Mouse (Mus musculus): ENCODE results near the gene 2010111I01Rik. TPM values are rescaled to one million over a fixed set of nuclear protein-coding genes. Genes with fewer than 3 reads are reported as not detected.
A peak's percentile ranks its signal among the peaks of the same experiment; 100 is the strongest.

The 2010111I01Rik gene
- total RNA-seq, 2 experiments from 2014 or later = 89.8 to 91.4 TPM

DNA sequence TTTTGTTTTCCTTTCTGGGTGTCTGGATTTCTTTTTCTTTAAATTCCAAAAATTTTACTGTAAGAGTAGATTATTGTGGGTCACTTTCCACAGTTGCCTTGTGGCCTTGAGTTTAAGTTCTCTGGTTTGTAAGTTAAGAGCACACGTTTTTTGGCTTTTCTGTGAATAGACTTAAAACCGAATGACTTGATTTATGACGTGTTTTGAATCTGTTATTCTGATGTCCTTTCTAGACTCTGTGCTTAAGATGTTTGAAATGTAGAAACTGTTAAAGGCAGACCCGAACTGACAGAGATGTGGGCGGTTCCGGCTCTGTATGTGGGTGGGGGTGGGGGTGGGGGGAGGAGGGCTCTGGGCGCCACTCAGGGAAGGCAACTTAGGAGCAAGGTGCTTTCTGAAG is 282.3 kb downstream of the 2010111I01Rik start:
- no peak for TF ChIP-seq CTCF (conservative IDR thresholded peaks at IDR 0.05)
- Histone ChIP-seq H3K4me3 (no peak overlapping the region; the same call in 1 of the 2 replicates), H3K27ac (peak overlapping the region; percentile 59; the same call in 1 of the 2 replicates)
- DNase-seq (ENCODE audit: low spot score in 2 of 2) = no peak

DNA sequence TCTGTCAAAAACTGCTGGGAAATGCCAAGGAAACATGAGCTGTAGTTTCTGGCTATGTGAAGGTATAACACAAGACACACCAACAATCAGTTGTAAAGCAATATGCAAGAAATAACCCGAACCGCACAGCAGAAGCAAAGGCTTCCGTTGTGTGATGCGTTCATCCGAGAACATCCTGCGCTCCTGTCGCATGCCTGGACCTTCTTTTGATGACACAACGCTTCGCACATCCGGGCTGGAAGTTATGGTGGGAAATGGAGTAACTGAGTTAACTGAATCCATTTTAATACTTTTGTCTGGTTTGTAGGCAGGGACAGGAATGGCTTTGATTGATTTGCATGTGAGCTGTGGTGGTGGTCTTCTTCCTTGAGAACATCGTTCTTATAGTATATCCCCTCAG is 282.9 kb downstream of the 2010111I01Rik start:
- DNase-seq (ENCODE audit: low spot score in 2 of 2) = no peak
- no peak overlapping the region for H3K4me3 ChIP-seq
- no peak for TF ChIP-seq CTCF (conservative IDR thresholded peaks at IDR 0.05)
- H3K27ac ChIP-seq = peak overlapping the region; percentile 12; the same call in 1 of the 2 replicates

DNA sequence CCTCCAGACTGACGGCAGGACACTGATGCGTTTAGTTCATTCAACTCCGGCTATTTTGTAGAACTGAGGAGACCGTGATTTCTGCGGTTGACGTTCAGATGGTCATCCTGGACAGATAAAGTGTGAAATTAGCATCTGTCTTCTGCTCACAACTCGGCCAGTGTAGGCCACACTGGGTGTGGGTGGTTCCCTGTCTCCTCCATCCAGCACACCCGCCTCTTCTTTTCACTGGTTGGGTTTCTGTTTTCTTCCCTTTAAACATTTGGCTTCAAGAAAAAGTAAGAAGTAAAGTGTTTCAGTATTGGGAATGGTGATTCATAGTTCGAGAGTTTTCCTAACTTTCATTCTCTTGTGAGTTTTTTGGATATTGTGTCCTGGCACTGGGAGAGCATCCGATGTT is 283.6 kb downstream of the 2010111I01Rik start:
- H3K27ac ChIP-seq = peak overlapping the region; percentile 12; the same call in 1 of the 2 replicates
- no peak for DNase-seq (ENCODE audit: low spot score in 2 of 2)
- H3K4me3 ChIP-seq = no peak overlapping the region
- TF ChIP-seq CTCF (conservative IDR thresholded peaks at IDR 0.05) = no peak

DNA sequence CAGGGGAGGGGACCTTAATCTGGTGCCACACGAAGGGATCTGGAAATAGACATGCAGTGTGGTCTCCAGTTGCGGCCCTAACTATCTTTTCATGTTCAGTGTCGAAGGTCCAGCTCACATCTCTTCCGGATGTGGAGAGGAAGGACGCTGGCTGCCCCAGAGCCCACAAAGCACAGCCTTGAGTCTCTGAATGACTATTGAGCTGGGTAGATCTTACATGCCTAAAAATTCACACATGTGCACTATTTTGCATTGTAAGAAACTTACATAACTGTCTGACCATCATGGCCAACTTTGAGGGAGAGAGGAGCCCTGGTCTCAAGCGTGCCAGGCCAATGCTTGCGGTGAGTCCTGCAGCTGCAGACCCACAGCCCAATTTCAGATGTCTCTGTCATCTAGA is 284.5 kb downstream of the 2010111I01Rik start:
- peak overlapping the region; percentile 75; the same call in 1 of the 2 replicates for H3K27ac ChIP-seq
- no peak overlapping the region for H3K4me3 ChIP-seq
- DNase-seq (ENCODE audit: low spot score in 2 of 2) = no peak
- no peak for TF ChIP-seq CTCF (conservative IDR thresholded peaks at IDR 0.05)

DNA sequence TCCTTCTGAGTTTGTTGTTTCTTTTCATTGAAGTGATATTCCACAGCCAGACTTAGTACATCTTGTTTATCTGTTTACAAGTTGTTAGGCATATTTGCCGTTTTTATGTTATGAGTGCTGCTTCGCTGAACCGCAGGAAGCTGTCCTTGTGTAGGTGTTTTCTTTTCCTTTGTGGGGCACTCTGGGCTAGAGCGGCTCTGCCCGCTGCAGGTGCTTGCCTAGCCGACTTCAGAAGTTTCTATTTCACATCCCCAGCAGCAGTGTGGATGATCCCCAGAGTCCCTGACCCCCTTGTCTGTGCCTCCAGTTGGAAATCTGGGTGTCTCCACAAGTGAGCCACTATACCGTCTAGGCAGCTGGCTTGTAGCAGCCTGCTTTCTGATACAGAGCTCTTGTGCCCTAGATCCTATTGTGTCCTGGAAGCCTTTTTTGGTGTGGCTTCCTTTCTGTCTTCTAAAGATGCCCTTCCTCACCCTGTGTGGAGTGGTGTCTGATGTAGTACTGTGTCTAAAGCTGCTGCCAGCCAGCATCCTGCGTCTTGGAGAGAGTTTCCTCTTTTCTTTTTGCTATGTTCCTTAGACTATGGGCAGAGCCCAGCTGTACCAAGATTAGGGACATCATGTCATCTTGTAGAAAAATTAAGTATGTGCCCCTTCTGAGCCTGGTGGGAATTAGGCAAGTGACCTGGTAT is 285.2 kb downstream of the 2010111I01Rik start:
- no peak for DNase-seq (ENCODE audit: low spot score in 2 of 2)
- peak overlapping the region; percentile 75; the same call in 1 of the 2 replicates for H3K27ac ChIP-seq
- no peak for TF ChIP-seq CTCF (conservative IDR thresholded peaks at IDR 0.05)

DNA sequence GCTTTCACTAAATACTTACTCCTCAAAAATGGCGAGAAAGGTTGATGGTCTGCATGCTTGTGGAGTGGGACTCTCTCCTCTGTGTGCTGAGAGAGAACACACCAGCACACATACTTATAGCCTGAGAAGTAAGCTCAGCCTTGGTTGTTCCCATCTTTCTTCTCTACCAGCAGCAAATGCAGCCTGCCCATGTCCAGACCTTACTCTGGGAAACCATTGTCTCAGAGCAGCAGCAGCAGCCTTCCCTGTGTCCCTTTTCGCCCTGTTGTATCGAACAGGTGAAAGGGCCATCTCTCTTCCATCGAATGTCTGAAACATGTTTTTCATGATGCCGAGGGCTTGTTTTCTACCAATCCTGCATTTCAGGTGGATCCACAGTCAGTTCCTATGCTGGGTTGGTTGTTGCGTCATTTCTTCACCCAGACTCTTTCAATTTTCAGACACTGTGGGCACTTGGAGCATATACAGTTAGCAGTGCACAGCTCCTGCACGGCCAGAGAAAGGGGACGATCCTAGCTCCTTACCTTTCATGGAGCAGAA is 285.8 kb downstream of the 2010111I01Rik start:
- Histone ChIP-seq H3K27ac (peak overlapping the region; percentile 75), H3K4me3 (no peak overlapping the region)
- DNase-seq (ENCODE audit: low spot score in 2 of 2) = no peak
- no peak for TF ChIP-seq CTCF (conservative IDR thresholded peaks at IDR 0.05)

More for the DNA sequence above, 285.2 kb downstream of the 2010111I01Rik start:
- no peak overlapping the region for H3K4me3 ChIP-seq

DNA sequence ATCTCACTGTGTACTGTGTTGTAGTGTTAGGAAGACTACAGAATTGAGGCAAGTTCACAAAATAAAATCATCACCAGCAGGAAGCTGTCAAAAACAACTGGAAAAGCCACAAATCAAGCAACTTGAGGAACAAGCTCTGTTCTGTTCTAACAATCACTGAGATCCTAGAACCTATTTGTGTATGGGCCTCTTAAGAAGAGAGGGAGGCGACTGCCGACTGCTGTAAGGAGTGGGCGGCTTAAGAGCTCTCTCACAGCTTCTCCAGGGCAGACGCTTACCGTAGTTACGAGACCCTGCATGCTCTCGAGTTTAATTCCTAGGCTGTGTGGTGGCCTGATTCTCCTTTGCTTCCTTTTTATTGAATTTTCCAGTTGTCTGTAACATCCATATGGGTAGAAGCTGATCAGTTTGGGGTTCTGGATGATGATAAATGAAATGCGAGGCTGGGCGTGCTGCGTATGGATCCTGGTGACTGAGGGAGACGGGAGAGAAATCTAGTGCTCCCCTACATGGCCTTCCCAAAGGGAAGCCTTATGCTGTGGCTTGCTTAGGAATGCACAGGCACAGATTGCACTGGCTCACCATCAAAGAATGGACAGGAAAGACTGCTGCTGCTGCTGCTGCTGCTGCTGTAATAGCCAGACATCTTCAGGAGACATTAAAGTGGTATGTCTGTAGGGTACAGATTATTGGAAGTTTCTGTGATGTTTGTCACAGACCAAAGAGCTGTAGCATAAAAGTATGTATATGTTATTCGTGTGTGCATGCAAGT is 286.6 kb downstream of the 2010111I01Rik start:
- TF ChIP-seq CTCF (conservative IDR thresholded peaks at IDR 0.05) = no peak
- DNase-seq (ENCODE audit: low spot score in 2 of 2) = no peak
- Histone ChIP-seq H3K4me3 (peak overlapping the region; percentile 11; the same call in 1 of the 2 replicates), H3K27ac (peak overlapping the region; percentile 75)

DNA sequence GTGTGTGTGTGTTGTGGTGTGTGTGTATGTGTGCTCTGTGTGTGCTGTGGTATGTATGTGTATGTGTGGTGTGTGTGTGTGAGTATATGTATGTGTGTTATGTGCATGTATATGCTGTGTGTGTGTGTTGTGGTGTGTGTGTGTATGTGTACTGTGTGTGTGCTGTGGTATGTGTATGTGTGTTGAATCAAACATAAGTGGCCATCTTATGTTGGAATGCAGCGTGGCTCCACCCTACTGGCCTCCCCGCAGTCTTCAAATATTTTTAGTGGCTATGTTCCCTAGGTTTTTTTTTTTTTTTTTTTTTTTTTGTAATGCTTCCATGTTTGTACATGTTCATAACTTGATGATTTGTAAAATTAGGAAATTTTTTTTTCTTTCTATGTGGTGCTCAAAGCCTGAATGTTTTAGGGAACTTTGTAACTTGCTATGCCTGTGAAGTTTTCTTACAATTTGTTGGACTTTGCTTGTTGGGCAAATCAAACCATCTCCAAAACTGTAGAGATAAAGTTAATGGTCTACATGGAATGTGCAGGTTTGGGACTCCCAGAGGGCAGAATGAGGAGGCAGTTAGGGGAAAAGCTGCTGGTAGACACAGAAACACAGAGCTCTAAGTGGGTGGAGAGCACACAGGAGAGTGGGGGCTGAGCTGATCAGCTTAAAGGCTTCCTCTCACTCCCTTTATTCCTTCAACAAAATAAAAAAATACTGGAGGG is 287.8 kb downstream of the 2010111I01Rik start:
- DNase-seq (ENCODE audit: low spot score in 2 of 2) = no peak
- TF ChIP-seq CTCF (conservative IDR thresholded peaks at IDR 0.05) = no peak
- H3K4me3 ChIP-seq = no peak overlapping the region; the same call in 1 of the 2 replicates
- peak overlapping the region; percentile 51; the same call in 1 of the 2 replicates for H3K27ac ChIP-seq

DNA sequence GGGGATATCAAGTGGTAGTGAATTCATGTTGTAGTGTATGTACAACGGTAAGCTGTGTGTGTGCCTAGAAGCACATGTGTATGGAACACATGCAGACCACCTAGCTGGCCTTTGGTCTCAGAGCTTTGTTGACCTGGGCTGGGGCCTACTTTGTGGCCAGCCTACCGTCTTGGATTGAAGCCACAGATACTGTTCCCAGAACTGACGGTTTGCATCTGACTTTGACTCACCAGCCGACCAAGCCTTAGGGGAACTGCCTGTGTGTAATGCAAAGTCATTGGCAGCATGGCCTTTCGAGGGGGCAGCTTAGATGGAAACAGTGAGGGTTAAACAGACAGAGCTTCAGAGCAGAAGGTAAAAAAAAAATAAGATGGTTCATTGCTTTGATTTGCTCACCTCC is 288.5 kb downstream of the 2010111I01Rik start:
- no peak for TF ChIP-seq CTCF (conservative IDR thresholded peaks at IDR 0.05)
- Histone ChIP-seq H3K4me3 (no peak overlapping the region; the same call in 1 of the 2 replicates), H3K27ac (peak overlapping the region; percentile 51)
- DNase-seq (ENCODE audit: low spot score in 2 of 2) = no peak

DNA sequence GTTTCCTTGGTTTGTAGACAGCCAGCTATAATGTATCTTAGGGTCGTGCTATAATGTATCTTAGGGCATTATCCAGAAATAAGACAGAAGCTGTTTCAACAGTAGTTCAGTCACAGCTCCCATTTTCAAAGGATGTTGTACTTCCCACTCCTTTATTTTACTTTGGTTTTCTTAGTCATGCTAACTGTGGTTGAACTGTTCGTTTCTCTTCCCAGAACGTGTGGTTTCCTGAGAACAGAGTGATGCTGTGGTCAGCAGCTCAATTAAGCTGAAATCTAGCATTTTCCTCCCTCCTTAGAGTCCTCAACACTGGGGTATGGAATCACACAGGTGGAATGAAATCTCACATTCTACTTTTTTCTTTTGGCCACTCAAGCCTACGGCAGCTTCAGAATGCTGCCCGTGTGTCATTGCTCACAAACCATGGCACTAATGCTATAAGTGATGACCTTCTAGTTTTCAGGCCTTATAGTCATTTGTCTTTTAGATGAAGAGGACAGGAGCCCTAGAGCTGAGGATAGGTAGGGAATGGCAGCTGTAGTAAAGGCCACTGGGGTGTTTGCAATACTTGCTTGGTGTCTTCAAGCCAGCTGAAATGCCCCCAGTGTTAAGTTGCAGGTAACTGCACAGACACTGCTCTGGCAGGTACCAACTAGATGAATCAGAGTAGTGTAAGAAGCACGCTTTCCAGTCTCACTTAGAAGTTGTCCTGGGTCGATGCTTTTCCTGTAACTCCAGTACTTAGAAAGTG is 289.4 kb downstream of the 2010111I01Rik start:
- no peak for TF ChIP-seq CTCF (conservative IDR thresholded peaks at IDR 0.05)
- no peak overlapping the region for H3K27ac ChIP-seq
- no peak overlapping the region for H3K4me3 ChIP-seq
- DNase-seq (ENCODE audit: low spot score in 2 of 2) = no peak

DNA sequence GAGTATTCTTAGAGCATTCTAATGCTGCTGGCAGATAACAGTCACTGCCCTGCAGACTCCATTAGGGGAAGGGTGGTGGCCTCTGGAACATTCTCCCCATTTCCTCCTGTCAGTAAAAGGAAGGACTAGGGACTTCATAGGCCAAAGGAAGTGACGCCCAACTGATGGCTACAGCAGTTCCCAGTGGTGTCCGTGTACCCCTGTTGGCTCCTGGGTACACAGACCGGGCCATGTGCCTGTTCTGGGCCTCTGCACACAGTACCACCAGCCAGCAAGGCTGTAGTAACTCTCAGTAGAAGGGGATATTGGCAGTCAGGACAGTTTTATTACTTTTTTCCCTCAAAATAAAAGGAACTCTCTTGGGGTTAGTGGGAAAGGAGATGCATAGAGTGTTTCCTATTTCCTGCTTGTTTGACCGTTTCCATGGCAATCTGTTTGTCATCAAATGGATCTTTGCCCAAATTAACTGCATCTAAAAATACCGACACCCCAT is 290.9 kb downstream of the 2010111I01Rik start:
- DNase-seq (ENCODE audit: low spot score in 2 of 2) = no peak
- H3K27ac ChIP-seq = peak overlapping the region; percentile 24
- no peak overlapping the region for H3K4me3 ChIP-seq
- no peak for TF ChIP-seq CTCF (conservative IDR thresholded peaks at IDR 0.05)

DNA sequence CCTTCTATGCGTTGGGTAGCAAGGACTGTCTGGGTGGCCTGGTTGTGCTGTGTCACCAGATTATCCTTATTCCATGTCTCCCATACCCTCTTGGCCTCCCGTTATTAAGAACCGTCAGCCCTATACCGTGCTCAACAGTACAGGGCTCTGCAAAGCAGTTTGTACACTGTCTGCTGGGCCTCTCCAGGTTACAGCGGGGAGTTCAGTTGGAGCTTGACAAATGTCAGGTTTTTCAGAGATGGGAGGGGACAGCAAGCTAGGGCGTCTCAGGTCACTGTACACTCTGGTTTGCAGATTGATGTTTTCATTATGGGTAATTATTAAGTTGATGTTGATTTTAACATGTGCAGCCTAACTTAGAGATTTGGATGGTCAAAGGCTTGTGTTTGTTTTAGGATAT is 291.5 kb downstream of the 2010111I01Rik start:
- no peak for TF ChIP-seq CTCF (conservative IDR thresholded peaks at IDR 0.05)
- no peak overlapping the region for H3K4me3 ChIP-seq
- peak overlapping the region; percentile 24 for H3K27ac ChIP-seq
- DNase-seq (ENCODE audit: low spot score in 2 of 2) = no peak

Data from layer of hippocampus, adult 2 months (tissue).